Comparison of ENCODE assay signal across 14 mouse cellular contexts in the genomic region with DNA sequence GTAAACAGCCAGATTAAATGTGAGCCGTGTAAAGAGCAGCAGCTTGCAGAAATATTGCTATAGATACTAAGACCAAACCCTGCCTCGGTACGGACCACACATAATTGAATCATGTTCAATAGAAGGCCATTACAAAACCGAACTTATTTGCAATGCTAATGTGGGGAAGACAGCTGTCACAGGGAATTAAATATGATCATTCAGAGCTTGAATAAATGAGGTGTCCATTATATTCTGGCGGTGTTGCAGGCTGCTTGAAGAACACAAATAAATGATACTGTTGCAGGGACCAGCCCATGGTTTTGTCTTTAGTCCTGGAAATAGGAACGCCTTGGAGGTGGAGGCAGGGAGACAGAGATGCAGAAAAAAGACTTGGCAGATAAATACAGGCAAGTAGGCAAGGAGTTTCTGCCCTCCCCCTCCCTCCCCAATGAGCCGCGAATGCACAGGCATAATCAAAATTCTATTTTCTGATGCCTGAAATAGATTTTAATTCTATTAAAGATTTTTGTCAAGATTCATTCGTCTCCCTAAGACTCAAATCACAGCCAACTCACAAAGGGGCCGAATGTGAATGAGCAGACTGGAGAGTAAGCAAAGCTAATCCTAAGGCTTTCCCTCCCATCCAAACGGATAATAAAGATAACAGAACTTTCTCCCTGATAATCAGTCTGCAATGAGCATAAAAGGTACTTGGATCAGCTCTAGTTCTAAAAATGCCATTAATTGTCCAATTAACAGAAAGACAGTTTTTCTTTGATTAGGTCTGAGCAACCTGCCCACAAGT.
DNase-seq lines count a peak whose midpoint lies in the region; ATAC-seq lines count a peak whose summit lies in the region.
"Had no signal": no experiment of that assay in that cellular context is flagged by ENCODE, and none has a peak within 500 bp of the region (broad histone marks: within the 10 kb centered on the region; RNA-seq: fewer than 3 reads in every experiment).

No protein-coding gene starts in this region.

- H3K4me1 ChIP-seq in hindbrain, embryonic 11.5 days (replicated peaks; ENCODE audit: control insufficient read depth, insufficient read depth, low read length) = no peaks in the 10 kb centered on the region; the same call in 1 of the 2 replicates
- peaks cover 19% of the 10 kb centered on the region for H3K4me1 ChIP-seq in midbrain, embryonic 14.5 days (ENCODE audit: control insufficient read depth, insufficient read depth, low read length)
- H3K4me1 ChIP-seq: embryonic facial prominence, embryonic 13.5 days; heart, embryonic 13.5 days; liver, embryonic 13.5 days had no signal

- peak overlapping the region; percentile 11; the same call in 1 of the 2 replicates for H3K4me2 ChIP-seq in hindbrain, embryonic 11.5 days (replicated peaks; ENCODE audit: low read depth, low read length)
- H3K4me2 ChIP-seq in midbrain, embryonic 14.5 days (ENCODE audit: low read length) = peak overlapping the region; percentile 50
- H3K4me2 ChIP-seq: embryonic facial prominence, embryonic 13.5 days; heart, embryonic 13.5 days; liver, embryonic 13.5 days had no signal

- WGBS in hindbrain, embryonic 11.5 days = 44% methylated on average over 11 of the region's 11 CpGs
- WGBS in midbrain, embryonic 14.5 days = 3% methylated on average over 11 of the region's 11 CpGs

- no peaks in the 10 kb centered on the region for H3K9me3 ChIP-seq in hindbrain, embryonic 11.5 days (ENCODE audit: control insufficient read depth, low read length)
- H3K9me3 ChIP-seq in midbrain, embryonic 14.5 days (ENCODE audit: control insufficient read depth, low read length) = no peaks in the 10 kb centered on the region
- H3K9me3 ChIP-seq: embryonic facial prominence, embryonic 13.5 days; heart, embryonic 13.5 days; liver, embryonic 13.5 days had no signal

- no peak overlapping the region for H3K9ac ChIP-seq in hindbrain, embryonic 11.5 days (ENCODE audit: low read depth, low read length)
- peak overlapping the region; percentile 24; the same call in 1 of the 2 replicates for H3K9ac ChIP-seq in midbrain, embryonic 14.5 days (replicated peaks; ENCODE audit: low read length)
- H3K9ac ChIP-seq: embryonic facial prominence, embryonic 13.5 days; heart, embryonic 13.5 days; liver, embryonic 13.5 days had no signal

- peak; percentile 89 for ATAC-seq in hindbrain, embryonic 11.5 days (ENCODE audit: low FRiP score)
- peak; percentile 84 for ATAC-seq in midbrain, embryonic 14.5 days (ENCODE audit: low FRiP score, low TSS enrichment)
- ATAC-seq in inflammation-experienced regulatory T-cells, adult 6 months = no peak

- H3K36me3 ChIP-seq in hindbrain, embryonic 11.5 days (ENCODE audit: control insufficient read depth, insufficient read depth, low read length) = no peaks in the 10 kb centered on the region
- H3K36me3 ChIP-seq in midbrain, embryonic 14.5 days (ENCODE audit: control insufficient read depth, insufficient read depth, low read length) = no peaks in the 10 kb centered on the region
- H3K36me3 ChIP-seq: embryonic facial prominence, embryonic 13.5 days; heart, embryonic 13.5 days; liver, embryonic 13.5 days had no signal

- DNase-seq in right cerebral cortex, postnatal 10 days (ENCODE audit: low spot score in 2 of 2) = peak; percentile 22 to 37
- no peak for DNase-seq in right cerebral cortex, postnatal 4 days
- DNase-seq in hindbrain, embryonic 11.5 days (ENCODE audit: low spot score) = peak; percentile 40
- DNase-seq in midbrain, embryonic 14.5 days = peak; percentile 77
- no peak for DNase-seq in adrenal gland, postnatal 10 days
- DNase-seq in heart, adult 8-10 months (ENCODE audit: low spot score) = no peak
- DNase-seq: adrenal gland, adult 8-10 months; kidney, postnatal 36 days; liver, embryonic 13.5 days; lung, postnatal 14 days had no signal

- no peak overlapping the region for H3K27ac ChIP-seq in hindbrain, embryonic 11.5 days (ENCODE audit: low read depth, low read length)
- peak overlapping the region; percentile 72 for H3K27ac ChIP-seq in midbrain, embryonic 14.5 days (replicated peaks; ENCODE audit: low read depth, low read length)
- H3K27ac ChIP-seq: embryonic facial prominence, embryonic 13.5 days; heart, embryonic 13.5 days; liver, embryonic 13.5 days had no signal

- no peaks in the 10 kb centered on the region for H3K27me3 ChIP-seq in hindbrain, embryonic 11.5 days (ENCODE audit: control insufficient read depth, insufficient read depth, low read length)
- H3K27me3 ChIP-seq in midbrain, embryonic 14.5 days (ENCODE audit: control insufficient read depth, insufficient read depth, low read length) = no peaks in the 10 kb centered on the region; the same call in 1 of the 2 replicates
- H3K27me3 ChIP-seq: CH12.LX; embryonic facial prominence, embryonic 13.5 days; heart, embryonic 13.5 days; liver, embryonic 13.5 days had no signal

- H3K4me3 ChIP-seq in hindbrain, embryonic 11.5 days (ENCODE audit: low read depth, low read length) = no peak overlapping the region
- H3K4me3 ChIP-seq in midbrain, embryonic 14.5 days (replicated peaks; ENCODE audit: low read depth, low read length) = peak overlapping the region; percentile 12; the same call in 1 of the 2 replicates
- H3K4me3 ChIP-seq: embryonic facial prominence, embryonic 13.5 days; heart, embryonic 13.5 days; liver, embryonic 13.5 days had no signal

Comparison
In these comparisons a context has a peak if more than half of its experiments do, and no peak if none do; other contexts are left out.
1. DNase-seq: peak in right cerebral cortex, postnatal 10 days (2 of 2), hindbrain, embryonic 11.5 days (single experiment) and midbrain, embryonic 14.5 days (single experiment); none in right cerebral cortex, postnatal 4 days (single experiment), adrenal gland, postnatal 10 days (single experiment) and heart, adult 8-10 months (single experiment).